Mouse (Mus musculus) midbrain, embryonic 11.5 days (tissue): ENCODE measurements around the gene 1500009C09Rik. TPM values are rescaled to one million over a fixed set of nuclear protein-coding genes. Genes with fewer than 3 reads are reported as not detected.

Experiments
- ATAC-seq: fragments of 200-750 bp; cut with Nextera tagmentation; 2 replicates; pipeline ENCODE4 v1.8.0; 2017; ENCODE audit warnings: moderate TSS enrichment, moderate library complexity; ENCODE audit not compliant: low FRiP score
- DNase-seq: peaks from one replicate; pipeline ENCODE4 v3.0.0; 2015; ENCODE audit warnings: low spot score; ENCODE audit errors: missing footprints
- H3K27ac ChIP-seq: fragments of 300-500 bp; sonication (generic); 2 replicates; pipeline ENCODE4 v1.5.1; 2014; ENCODE audit warnings: low read depth, low read length
- H3K27me3 ChIP-seq: fragments of 300-500 bp; sonication (generic); 2 replicates; pipeline ENCODE4 v1.6.1; 2014; ENCODE audit warnings: mild to moderate bottlenecking, low read length, moderate library complexity, mixed read lengths; ENCODE audit not compliant: control insufficient read depth, insufficient read depth
- H3K36me3 ChIP-seq: fragments of 300-500 bp; sonication (generic); 2 replicates; pipeline ENCODE4 v1.6.1; 2014; ENCODE audit warnings: mild to moderate bottlenecking, low read length, moderate library complexity, mixed read lengths; ENCODE audit not compliant: control insufficient read depth, insufficient read depth
- H3K4me1 ChIP-seq: fragments of 300-500 bp; sonication (generic); 2 replicates; pipeline ENCODE4 v1.6.1; 2014; ENCODE audit warnings: low read length; ENCODE audit not compliant: control insufficient read depth, insufficient read depth
- H3K4me2 ChIP-seq: fragments of 300-500 bp; sonication (generic); 2 replicates; pipeline ENCODE4 v1.6.1; 2014; ENCODE audit warnings: mild to moderate bottlenecking, moderate library complexity
- H3K4me3 ChIP-seq: fragments of 300-500 bp; sonication (generic); 2 replicates; pipeline ENCODE4 v1.5.1; 2014; ENCODE audit warnings: low read depth, low read length
- H3K9ac ChIP-seq: fragments of 300-500 bp; sonication (generic); 2 replicates; pipeline ENCODE4 v1.6.1; 2014; ENCODE audit warnings: low read length
- H3K9me3 ChIP-seq: fragments of 300-500 bp; sonication (generic); 2 replicates; pipeline ENCODE4 v1.6.1; 2016; ENCODE audit warnings: low read length; ENCODE audit not compliant: control insufficient read depth
- WGBS: fragments of 180-500 bp; shearing (Covaris S2); extraction: QIAGEN DNeasy Blood & Tissue Kit; methylation state at CpG from one replicate; pipeline ENCODE4 v1.1.7; 2014; 5-methylcytosine and 5-hydroxymethylcytosine counted together
- polyA plus RNA-seq: library from polyadenylated mRNA; unstranded; fragments of >200 nt; fragmentation: Nextera tagmentation; extraction: Ambion mirVana; gene quantifications from 2 replicates; pipeline ENCODE4 v1.2.1, GENCODE M21; 2014

Gene 1500009C09Rik
- polyA plus RNA-seq, 1 experiment from 2014 or later = 1.0 TPM

GRCm38 (mm10) chr15:82290252-82290651, 38.1 kb downstream of the 1500009C09Rik start:
- Histone ChIP-seq H3K4me2 (no peak overlapping the region), H3K4me3 (no peak overlapping the region), H3K4me1 (peaks cover 22% of the 10 kb centered on the region), H3K9ac (no peak overlapping the region), H3K27me3 (no peaks in the 10 kb centered on the region), H3K27ac (no peak overlapping the region), H3K9me3 (no peaks in the 10 kb centered on the region), H3K36me3 (peaks cover 37% of the 10 kb centered on the region)
- ATAC-seq (no peak), DNase-seq (no peak)
- WGBS = 92% methylated on average over 7 of the region's 7 CpGs

- H3K4me2 ChIP-seq = peak overlapping the region; percentile 17; the same call in 1 of the 2 replicates
- no peaks in the 10 kb centered on the region for H3K9me3 ChIP-seq
- peak overlapping the region; percentile 44; the same call in 1 of the 2 replicates for H3K27ac ChIP-seq
- peaks cover 22% of the 10 kb centered on the region for H3K4me1 ChIP-seq
- WGBS = 21% methylated on average over 5 of the region's 5 CpGs
- ATAC-seq (peak; percentile 62), DNase-seq (no peak)
- H3K9ac ChIP-seq = no peak overlapping the region
- H3K4me3 ChIP-seq = no peak overlapping the region
- H3K27me3 ChIP-seq = no peaks in the 10 kb centered on the region
- H3K36me3 ChIP-seq = peaks cover 17% of the 10 kb centered on the region
Measured at GRCm38 (mm10) chr15:82292851-82293250, 40.7 kb downstream of the 1500009C09Rik start.

- no peaks in the 10 kb centered on the region for H3K9me3 ChIP-seq
- peaks cover 22% of the 10 kb centered on the region for H3K4me1 ChIP-seq
- H3K36me3 ChIP-seq = peaks cover 17% of the 10 kb centered on the region
- peak overlapping the region; percentile 17; the same call in 1 of the 2 replicates for H3K4me2 ChIP-seq
- ATAC-seq (peak; percentile 87), DNase-seq (peak; percentile 94)
- no peak overlapping the region for H3K4me3 ChIP-seq
- peak overlapping the region; percentile 44; the same call in 1 of the 2 replicates for H3K27ac ChIP-seq
- no peak overlapping the region for H3K9ac ChIP-seq
- WGBS = 3% methylated on average over 7 of the region's 7 CpGs
- no peaks in the 10 kb centered on the region for H3K27me3 ChIP-seq
Measured at GRCm38 (mm10) chr15:82293271-82293711, 41.1 kb downstream of the 1500009C09Rik start.

GRCm38 (mm10) chr15:82294059-82294458, 41.9 kb downstream of the 1500009C09Rik start:
- H3K36me3 ChIP-seq = peaks cover 13% of the 10 kb centered on the region
- H3K27ac ChIP-seq = no peak overlapping the region
- H3K4me3 ChIP-seq = no peak overlapping the region
- H3K27me3 ChIP-seq = no peaks in the 10 kb centered on the region
- H3K9me3 ChIP-seq = no peaks in the 10 kb centered on the region
- H3K4me2 ChIP-seq = no peak overlapping the region
- 54% methylated on average over 8 of the region's 8 CpGs for WGBS
- H3K4me1 ChIP-seq = peaks cover 22% of the 10 kb centered on the region
- no peak overlapping the region for H3K9ac ChIP-seq
- DNase-seq (peak; percentile 87), ATAC-seq (no peak; the same call in 1 of the 2 replicates)

GRCm38 (mm10) chr15:82298764-82299561, 46.8 kb downstream of the 1500009C09Rik start, which contains the start of gene Wbp2nl:
Wbp2nl (plus strand) TSS chr15:82298954.
- no peak within 1 kb of the TSS for H3K9ac ChIP-seq
- H3K27me3 ChIP-seq = no peaks in the 10 kb centered on the region
- H3K36me3 ChIP-seq = no peaks in the 10 kb centered on the region
- H3K4me3 ChIP-seq = no peak within 1 kb of the TSS
- no peaks in the 10 kb centered on the region for H3K9me3 ChIP-seq
- ATAC-seq (no peak), DNase-seq (peak; percentile 80)
- H3K4me2 ChIP-seq = no peak within 1 kb of the TSS
- peaks cover 6% of the 10 kb centered on the region; the same call in 1 of the 2 replicates for H3K4me1 ChIP-seq
- 64% methylated on average over 39 of the region's 39 CpGs for WGBS
- no peak within 1 kb of the TSS for H3K27ac ChIP-seq

GRCm38 (mm10) chr15:82307107-82307506, 54.9 kb downstream of the 1500009C09Rik start:
- 70% methylated on average over 3 of the region's 3 CpGs for WGBS
- Histone ChIP-seq H3K4me3 (no peak overlapping the region), H3K9me3 (no peaks in the 10 kb centered on the region), H3K36me3 (no peaks in the 10 kb centered on the region), H3K9ac (no peak overlapping the region), H3K4me2 (no peak overlapping the region), H3K4me1 (no peaks in the 10 kb centered on the region), H3K27me3 (no peaks in the 10 kb centered on the region), H3K27ac (no peak overlapping the region)
- DNase-seq = no peak
- ATAC-seq = peak; percentile 35; the same call in 1 of the 2 replicates

GRCm38 (mm10) chr15:82308416-82308815, 56.2 kb downstream of the 1500009C09Rik start:
- Histone ChIP-seq H3K9me3 (no peaks in the 10 kb centered on the region), H3K27ac (no peak overlapping the region), H3K4me1 (no peaks in the 10 kb centered on the region)

More at GRCm38 (mm10) chr15:82308416-82308815, 56.2 kb downstream of the 1500009C09Rik start:
- ATAC-seq (no peak), DNase-seq (no peak)
- Histone ChIP-seq H3K27me3 (no peaks in the 10 kb centered on the region), H3K9ac (no peak overlapping the region), H3K4me3 (no peak overlapping the region), H3K4me2 (no peak overlapping the region), H3K36me3 (no peaks in the 10 kb centered on the region)
- whole genome bisulfite sequencing = 83% methylated on average over 3 of the region's 3 CpGs
